Mouse (Mus musculus) myocyte (in vitro differentiated cells): ENCODE results near the gene Baz2b. TPM values are rescaled to one million over a fixed set of nuclear protein-coding genes. Genes with fewer than 3 reads are reported as not detected.

Source experiments
- H3K27me3 ChIP-seq: one replicate; pipeline ENCODE4 v1.6.1; 2011; ENCODE audit not compliant: control insufficient read depth, insufficient read depth, insufficient read length
- H3K36me3 ChIP-seq: one replicate; pipeline ENCODE4 v1.6.1; 2011; ENCODE audit not compliant: control insufficient read depth, insufficient read depth
- H3K4me2 ChIP-seq: one replicate; pipeline ENCODE4 v1.6.1; 2011; ENCODE audit warnings: low read depth, control low read depth
- H3K4me3 ChIP-seq: one replicate; pipeline ENCODE4 v1.5.1; 2011; ENCODE audit warnings: mild to moderate bottlenecking, control low read depth, moderate library complexity
- H3K79me2 ChIP-seq: one replicate; pipeline ENCODE4 v1.6.1; 2011; ENCODE audit not compliant: control insufficient read depth, insufficient read depth
- H3ac ChIP-seq: one replicate; pipeline ENCODE4 v1.6.1; 2011; ENCODE audit not compliant: control insufficient read depth, insufficient read length
- CEBPB ChIP-seq: IDR thresholded peaks from 2 replicates; pipeline ENCODE4 v1.6.1; 2011; ENCODE audit warnings: mild to moderate bottlenecking, moderate library complexity; ENCODE audit not compliant: poor library complexity, insufficient read depth, severe bottlenecking
- E2F4 ChIP-seq: IDR thresholded peaks from one replicate; pipeline ENCODE4 v1.6.1; 2011; ENCODE audit warnings: mild to moderate bottlenecking, control low read depth, moderate library complexity; ENCODE audit not compliant: insufficient read depth
- MAX ChIP-seq: IDR thresholded peaks from one replicate; pipeline ENCODE4 v1.6.1; 2011; ENCODE audit warnings: low read depth, mild to moderate bottlenecking, control low read depth
- MYOD1 ChIP-seq, 3 experiments: IDR thresholded peaks; one replicate each; pipeline ENCODE4 v1.6.1; 2011; ENCODE audit warnings: control low read depth in 2 of 3, low read depth in 2 of 3, mild to moderate bottlenecking in 2 of 3, moderate library complexity in 1 of 3; ENCODE audit not compliant: insufficient read length in 2 of 3, control insufficient read depth in 1 of 3
- MYOG ChIP-seq, 3 experiments: IDR thresholded peaks; one replicate each; pipeline ENCODE4 v1.6.1; 2011; ENCODE audit warnings: control low read depth in 2 of 3, low read depth in 2 of 3, mild to moderate bottlenecking in 2 of 3; ENCODE audit not compliant: insufficient read length in 2 of 3, control insufficient read depth in 1 of 3, insufficient read depth in 1 of 3
- POLR2A ChIP-seq: IDR thresholded peaks from one replicate; pipeline ENCODE4 v1.6.1; 2011; ENCODE audit warnings: low read depth, mild to moderate bottlenecking, control low read depth, moderate library complexity; ENCODE audit not compliant: insufficient read length
- POLR2AphosphoS2 ChIP-seq: IDR thresholded peaks from one replicate; pipeline ENCODE4 v1.6.1; 2011; ENCODE audit warnings: low read depth, control low read depth; ENCODE audit not compliant: insufficient read length
- REST ChIP-seq: IDR thresholded peaks from one replicate; pipeline ENCODE4 v1.6.1; 2011; ENCODE audit warnings: mild to moderate bottlenecking, control low read depth, moderate library complexity; ENCODE audit not compliant: insufficient read depth, insufficient read length
- SRF ChIP-seq: IDR thresholded peaks from one replicate; pipeline ENCODE4 v1.6.1; 2011; ENCODE audit warnings: low read depth; ENCODE audit not compliant: control insufficient read depth, insufficient read length
- TCF12 ChIP-seq: IDR thresholded peaks from one replicate; pipeline ENCODE4 v1.6.1; 2011; ENCODE audit warnings: mild to moderate bottlenecking, control low read depth; ENCODE audit not compliant: poor library complexity, insufficient read depth, severe bottlenecking
- TCF3 ChIP-seq: IDR thresholded peaks from one replicate; pipeline ENCODE4 v1.6.1; 2011; ENCODE audit warnings: low read depth, control low read depth; ENCODE audit not compliant: insufficient read length
- USF1 ChIP-seq: IDR thresholded peaks from one replicate; pipeline ENCODE4 v1.6.1; 2011; ENCODE audit warnings: low read depth, mild to moderate bottlenecking, control low read depth, moderate library complexity
- polyA plus RNA-seq: library from polyadenylated mRNA; unstranded; fragments of >200 nt; fragmentation: generic; extraction: Trizol; gene quantifications from one replicate; pipeline ENCODE4 v1.2.1, GENCODE M21; 2012; ENCODE audit warnings: missing spikeins

Gene Baz2b
- polyA plus RNA-seq, 1 experiment = 11.8 TPM

DNA sequence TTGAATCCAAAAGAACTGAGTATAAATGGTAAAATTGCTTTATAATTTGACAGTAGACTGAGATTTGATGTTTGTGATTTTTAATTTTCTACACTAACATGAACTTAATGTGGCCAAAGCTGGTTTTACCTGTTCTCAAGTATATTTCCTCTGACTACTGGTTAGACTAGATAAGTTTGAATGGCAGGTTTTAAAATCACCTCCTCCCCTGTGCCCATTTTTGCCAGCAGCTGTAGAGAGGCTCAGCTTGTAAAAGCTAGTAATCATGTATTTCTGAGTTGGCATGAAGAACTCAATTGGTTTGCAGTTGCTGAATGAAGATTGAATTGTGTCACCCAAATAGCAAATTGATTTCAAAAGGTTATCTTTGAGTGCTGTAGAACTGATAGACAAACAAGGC, 2.8 kb upstream of the Baz2b start:
- no peak overlapping the region for H3ac ChIP-seq
- peaks cover 6% of the 10 kb centered on the region for H3K36me3 ChIP-seq
- H3K79me2 ChIP-seq = peaks cover 75% of the 10 kb centered on the region
- H3K27me3 ChIP-seq = no peaks in the 10 kb centered on the region
- no peak for TF ChIP-seq CEBPB
- no peak for TF ChIP-seq MYOG (IDR thresholded peaks at IDR 0.05; ENCODE audit: control insufficient read depth in 1 of 3, insufficient read depth in 1 of 3, insufficient read length in 2 of 3, low read depth in 2 of 3)
- TF ChIP-seq E2F4 = no peak
- TF ChIP-seq USF1 = no peak
- no peak for TF ChIP-seq SRF
- TF ChIP-seq REST = no peak
- no peak for TF ChIP-seq POLR2A
- TF ChIP-seq TCF12 = no peak
- no peak for TF ChIP-seq MYOD1 (IDR thresholded peaks at IDR 0.05; ENCODE audit: control insufficient read depth in 1 of 3, insufficient read length in 2 of 3, low read depth in 2 of 3)
- no peak for TF ChIP-seq TCF3
- TF ChIP-seq POLR2AphosphoS2 = no peak
- no peak for TF ChIP-seq MAX
- H3K4me2 ChIP-seq = no peak overlapping the region
- no peak overlapping the region for H3K4me3 ChIP-seq

DNA sequence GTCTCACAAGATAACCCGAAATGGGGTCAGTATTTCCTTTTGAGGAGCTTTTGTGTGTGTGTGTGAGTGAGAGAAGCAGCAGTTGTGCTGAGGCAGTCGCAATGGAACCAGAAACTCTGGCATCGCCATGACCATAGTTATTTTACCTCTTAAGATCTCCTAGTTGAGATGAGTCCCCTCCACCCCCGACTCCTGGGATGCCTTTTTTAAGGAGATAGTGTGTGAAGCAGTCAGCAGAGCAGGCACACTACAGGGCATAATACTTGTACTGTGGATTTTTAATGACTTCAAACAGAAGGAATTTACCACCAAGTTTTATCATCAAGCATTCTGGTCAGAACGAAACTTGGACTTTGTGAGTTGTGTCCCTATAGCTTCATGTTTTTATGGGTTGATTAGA, 1.2 kb upstream of the Baz2b start:
- H3K27me3 ChIP-seq = no peaks in the 10 kb centered on the region
- H3K36me3 ChIP-seq = peaks cover 6% of the 10 kb centered on the region
- H3K79me2 ChIP-seq = peaks cover 59% of the 10 kb centered on the region
- TF ChIP-seq MAX (no peak), CEBPB (no peak), SRF (no peak), MYOD1 (IDR thresholded peaks at IDR 0.05; ENCODE audit: control insufficient read depth in 1 of 3, insufficient read length in 2 of 3, low read depth in 2 of 3) (no peak), POLR2AphosphoS2 (no peak)
- peak overlapping the region; percentile 81 for H3K4me3 ChIP-seq
- H3K4me2 ChIP-seq = peak overlapping the region; percentile 87
- peak overlapping the region; percentile 67 for H3ac ChIP-seq

DNA sequence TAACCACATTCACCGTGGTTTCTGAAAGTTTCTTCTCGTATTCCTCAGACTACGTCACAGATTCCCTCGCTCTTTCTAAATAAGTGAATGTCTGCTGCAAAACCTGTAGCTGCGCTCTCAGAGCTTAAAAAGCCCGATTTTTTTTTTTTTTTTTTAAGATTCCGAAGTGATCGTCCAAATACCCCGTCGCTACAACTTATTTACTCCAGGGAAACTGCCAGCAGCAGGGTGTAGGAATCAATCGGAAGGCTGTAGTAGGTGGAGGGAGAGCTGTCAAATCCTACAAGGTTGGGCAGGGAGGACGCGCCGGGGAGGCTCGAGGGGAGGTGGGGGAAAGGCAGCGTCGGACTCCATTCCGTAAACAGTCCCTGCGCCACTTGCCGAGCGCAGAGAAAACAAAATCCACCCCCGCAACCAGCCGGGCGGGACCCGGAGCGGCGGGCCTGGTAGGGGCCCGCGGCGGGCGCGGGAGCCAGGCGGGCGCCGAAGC, 472 bp downstream of the Baz2b start:
- Histone ChIP-seq H3K4me3 (peak overlapping the region; percentile 81), H3K4me2 (peak overlapping the region; percentile 82), H3K27me3 (no peaks in the 10 kb centered on the region), H3K36me3 (peaks cover 10% of the 10 kb centered on the region), H3K79me2 (peaks cover 42% of the 10 kb centered on the region), H3ac (peak overlapping the region; percentile 67)
- no peak for TF ChIP-seq TCF3
- no peak for TF ChIP-seq REST
- no peak for TF ChIP-seq TCF12
- TF ChIP-seq POLR2A = no peak
- TF ChIP-seq USF1 = no peak
- TF ChIP-seq E2F4 = no peak
- TF ChIP-seq POLR2AphosphoS2 = no peak
- TF ChIP-seq MYOD1 (IDR thresholded peaks at IDR 0.05; ENCODE audit: control insufficient read depth in 1 of 3, insufficient read length in 2 of 3, low read depth in 2 of 3) = no peak
- no peak for TF ChIP-seq MAX
- TF ChIP-seq MYOG (IDR thresholded peaks at IDR 0.05; ENCODE audit: control insufficient read depth in 1 of 3, insufficient read depth in 1 of 3, insufficient read length in 2 of 3, low read depth in 2 of 3) = no peak
- TF ChIP-seq CEBPB = no peak
- TF ChIP-seq SRF = no peak

DNA sequence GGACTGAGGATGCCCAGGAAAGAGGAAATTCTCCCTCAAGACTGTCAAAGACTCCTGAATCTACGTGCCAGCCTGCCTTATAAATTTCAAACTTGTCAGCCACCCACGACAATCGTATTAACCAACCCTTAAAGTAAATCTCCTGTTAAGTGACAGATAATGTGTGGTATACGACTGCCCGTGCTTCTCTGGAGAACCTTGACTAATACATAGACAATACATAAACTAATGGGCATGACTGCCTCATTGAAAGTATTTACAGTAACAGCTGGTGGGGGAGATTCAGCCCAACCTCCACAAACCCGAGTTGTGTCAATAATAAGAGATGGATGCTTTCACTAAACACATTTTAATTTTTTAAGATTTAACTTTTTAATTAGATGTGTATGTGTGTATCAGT, 3.8 kb downstream of the Baz2b start:
- no peak overlapping the region for H3K4me3 ChIP-seq
- no peak overlapping the region for H3ac ChIP-seq
- TF ChIP-seq REST (no peak), MYOD1 (IDR thresholded peaks at IDR 0.05; ENCODE audit: control insufficient read depth in 1 of 3, insufficient read length in 2 of 3, low read depth in 2 of 3) (no peak), POLR2AphosphoS2 (no peak), E2F4 (no peak), CEBPB (no peak)
- H3K27me3 ChIP-seq = no peaks in the 10 kb centered on the region
- H3K4me2 ChIP-seq = no peak overlapping the region
- H3K36me3 ChIP-seq = peaks cover 4% of the 10 kb centered on the region
- peaks cover 8% of the 10 kb centered on the region for H3K79me2 ChIP-seq

DNA sequence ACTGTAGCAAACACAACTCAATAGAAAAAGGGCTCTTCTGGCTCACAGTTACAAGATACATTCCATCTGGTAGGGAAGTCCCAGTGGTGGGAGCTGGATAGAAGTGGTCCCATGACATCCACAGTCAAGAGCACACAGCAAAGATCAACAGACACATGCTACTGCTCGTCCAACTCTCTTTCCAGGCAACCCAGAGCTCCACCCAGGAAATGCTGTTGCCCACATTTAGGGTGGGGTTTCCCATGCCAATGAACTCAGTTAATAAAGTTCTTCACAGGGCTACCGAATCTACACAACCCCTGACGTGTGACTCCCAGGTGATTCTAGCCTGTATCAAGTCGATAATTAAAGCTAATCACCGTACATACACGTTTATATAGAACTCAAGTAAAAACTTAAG, 5.5 kb downstream of the Baz2b start:
- H3ac ChIP-seq = no peak overlapping the region
- TF ChIP-seq SRF (no peak), MYOG (IDR thresholded peaks at IDR 0.05; ENCODE audit: control insufficient read depth in 1 of 3, insufficient read depth in 1 of 3, insufficient read length in 2 of 3, low read depth in 2 of 3) (no peak), POLR2A (no peak), E2F4 (no peak), TCF12 (no peak), POLR2AphosphoS2 (no peak)
- no peaks in the 10 kb centered on the region for H3K27me3 ChIP-seq
- peaks cover 4% of the 10 kb centered on the region for H3K36me3 ChIP-seq
- H3K4me3 ChIP-seq = no peak overlapping the region
- no peak overlapping the region for H3K4me2 ChIP-seq
- no peaks in the 10 kb centered on the region for H3K79me2 ChIP-seq
